Mouse (Mus musculus): ENCODE data around the gene Itga1. TPM values are rescaled to one million over a fixed set of nuclear protein-coding genes. Genes with fewer than 3 reads are reported as not detected.

Itga1 gene
- polyA plus RNA-seq, 1 experiment = 3.5 TPM

- 77% methylated on average over 14 of the region's 14 CpGs for WGBS
- no peak overlapping the region for H3K4me3 ChIP-seq (ENCODE audit: low read depth, low read length)
Measured at GRCm38 (mm10) chr13:114992260-114993014, 109.3 kb downstream of the Itga1 start.

GRCm38 (mm10) chr13:114987668-114988067 is 114.1 kb downstream of the Itga1 start:
- H3K4me3 ChIP-seq (ENCODE audit: low read depth, low read length) = no peak overlapping the region
- WGBS = 76% methylated on average over 6 of the region's 6 CpGs
- H3K27me3 ChIP-seq (ENCODE audit: control insufficient read depth, insufficient read depth, low read length) = no peaks in the 10 kb centered on the region
- no peak overlapping the region for H3K27ac ChIP-seq (ENCODE audit: insufficient read depth, low read depth, low read length)
- H3K36me3 ChIP-seq (ENCODE audit: control insufficient read depth, insufficient read depth, low read length) = peaks cover 7% of the 10 kb centered on the region; the same call in 1 of the 2 replicates
- H3K4me1 ChIP-seq (ENCODE audit: control insufficient read depth, insufficient read depth, insufficient read length, low read length) = no peaks in the 10 kb centered on the region
- TF ChIP-seq CTCF (IDR thresholded peaks at IDR 0.05; ENCODE audit: extremely low read depth, insufficient read length, insufficient replicate concordance, low read depth, low read length) (no peak), POLR2A (IDR thresholded peaks at IDR 0.05; ENCODE audit: low read depth, low read length) (no peak)

More at GRCm38 (mm10) chr13:114992260-114993014, 109.3 kb downstream of the Itga1 start:
- Histone ChIP-seq H3K27me3 (ENCODE audit: control insufficient read depth, insufficient read depth, low read length) (no peaks in the 10 kb centered on the region), H3K4me1 (ENCODE audit: control insufficient read depth, insufficient read depth, insufficient read length, low read length) (no peaks in the 10 kb centered on the region), H3K36me3 (ENCODE audit: control insufficient read depth, insufficient read depth, low read length) (peaks cover 10% of the 10 kb centered on the region; the same call in 1 of the 2 replicates), H3K27ac (ENCODE audit: insufficient read depth, low read depth, low read length) (no peak overlapping the region)
- TF ChIP-seq POLR2A (IDR thresholded peaks at IDR 0.05; ENCODE audit: low read depth, low read length) (no peak), CTCF (IDR thresholded peaks at IDR 0.05; ENCODE audit: extremely low read depth, insufficient read length, insufficient replicate concordance, low read depth, low read length) (no peak)

GRCm38 (mm10) chr13:114987161-114987560 is 114.6 kb downstream of the Itga1 start:
- 74% methylated on average over 2 of the region's 2 CpGs for WGBS
- no peak overlapping the region for H3K27ac ChIP-seq (ENCODE audit: insufficient read depth, low read depth, low read length)
- no peaks in the 10 kb centered on the region for H3K4me1 ChIP-seq (ENCODE audit: control insufficient read depth, insufficient read depth, insufficient read length, low read length)
- TF ChIP-seq CTCF (IDR thresholded peaks at IDR 0.05; ENCODE audit: extremely low read depth, insufficient read length, insufficient replicate concordance, low read depth, low read length) (peak; percentile 21; the same call in 1 of the 2 replicates), POLR2A (IDR thresholded peaks at IDR 0.05; ENCODE audit: low read depth, low read length) (no peak)
- H3K27me3 ChIP-seq (ENCODE audit: control insufficient read depth, insufficient read depth, low read length) = no peaks in the 10 kb centered on the region
- H3K36me3 ChIP-seq (ENCODE audit: control insufficient read depth, insufficient read depth, low read length) = peaks cover 6% of the 10 kb centered on the region; the same call in 1 of the 2 replicates
- H3K4me3 ChIP-seq (ENCODE audit: low read depth, low read length) = no peak overlapping the region

- Histone ChIP-seq H3K4me3 (ENCODE audit: low read depth, low read length) (no peak overlapping the region), H3K36me3 (ENCODE audit: control insufficient read depth, insufficient read depth, low read length) (peaks cover 3% of the 10 kb centered on the region; the same call in 1 of the 2 replicates), H3K4me1 (ENCODE audit: control insufficient read depth, insufficient read depth, insufficient read length, low read length) (no peaks in the 10 kb centered on the region), H3K27me3 (ENCODE audit: control insufficient read depth, insufficient read depth, low read length) (no peaks in the 10 kb centered on the region), H3K27ac (ENCODE audit: insufficient read depth, low read depth, low read length) (no peak overlapping the region)
- no peak for TF ChIP-seq CTCF (IDR thresholded peaks at IDR 0.05; ENCODE audit: extremely low read depth, insufficient read length, insufficient replicate concordance, low read depth, low read length)
- TF ChIP-seq POLR2A (IDR thresholded peaks at IDR 0.05; ENCODE audit: low read depth, low read length) = no peak
- 36% methylated on average over 1 of the region's 1 CpGs for WGBS
Measured at GRCm38 (mm10) chr13:114984658-114985057, 117.1 kb downstream of the Itga1 start.

- Histone ChIP-seq H3K4me1 (ENCODE audit: control insufficient read depth, insufficient read depth, insufficient read length, low read length) (no peaks in the 10 kb centered on the region), H3K4me3 (ENCODE audit: low read depth, low read length) (no peak overlapping the region), H3K27me3 (ENCODE audit: control insufficient read depth, insufficient read depth, low read length) (no peaks in the 10 kb centered on the region), H3K36me3 (ENCODE audit: control insufficient read depth, insufficient read depth, low read length) (peaks cover 1% of the 10 kb centered on the region; the same call in 1 of the 2 replicates), H3K27ac (ENCODE audit: insufficient read depth, low read depth, low read length) (no peak overlapping the region)
- WGBS = 83% methylated on average over 7 of the region's 7 CpGs
- TF ChIP-seq POLR2A (IDR thresholded peaks at IDR 0.05; ENCODE audit: low read depth, low read length) (no peak), CTCF (IDR thresholded peaks at IDR 0.05; ENCODE audit: extremely low read depth, insufficient read length, insufficient replicate concordance, low read depth, low read length) (no peak)
Measured at GRCm38 (mm10) chr13:114983116-114983515, 118.6 kb downstream of the Itga1 start.

GRCm38 (mm10) chr13:114980831-114981419 is 120.8 kb downstream of the Itga1 start:
- 59% methylated on average over 10 of the region's 10 CpGs for WGBS
- H3K27me3 ChIP-seq (ENCODE audit: control insufficient read depth, insufficient read depth, low read length) = no peaks in the 10 kb centered on the region
- no peak overlapping the region for H3K27ac ChIP-seq (ENCODE audit: insufficient read depth, low read depth, low read length)
- TF ChIP-seq CTCF (IDR thresholded peaks at IDR 0.05; ENCODE audit: extremely low read depth, insufficient read length, insufficient replicate concordance, low read depth, low read length) = no peak
- no peak for TF ChIP-seq POLR2A (IDR thresholded peaks at IDR 0.05; ENCODE audit: low read depth, low read length)
- peaks cover 1% of the 10 kb centered on the region; the same call in 1 of the 2 replicates for H3K36me3 ChIP-seq (ENCODE audit: control insufficient read depth, insufficient read depth, low read length)
- H3K4me1 ChIP-seq (ENCODE audit: control insufficient read depth, insufficient read depth, insufficient read length, low read length) = no peaks in the 10 kb centered on the region
- no peak overlapping the region for H3K4me3 ChIP-seq (ENCODE audit: low read depth, low read length)

GRCm38 (mm10) chr13:114974484-114975042 is 127.2 kb downstream of the Itga1 start:
- no peak for TF ChIP-seq POLR2A (IDR thresholded peaks at IDR 0.05; ENCODE audit: low read depth, low read length)
- TF ChIP-seq CTCF (IDR thresholded peaks at IDR 0.05; ENCODE audit: extremely low read depth, insufficient read length, insufficient replicate concordance, low read depth, low read length) = no peak
- no peak overlapping the region for H3K27ac ChIP-seq (ENCODE audit: insufficient read depth, low read depth, low read length)
- H3K4me1 ChIP-seq (ENCODE audit: control insufficient read depth, insufficient read depth, insufficient read length, low read length) = no peaks in the 10 kb centered on the region
- H3K36me3 ChIP-seq (ENCODE audit: control insufficient read depth, insufficient read depth, low read length) = peaks cover 6% of the 10 kb centered on the region
- no peak overlapping the region for H3K4me3 ChIP-seq (ENCODE audit: low read depth, low read length)
- H3K27me3 ChIP-seq (ENCODE audit: control insufficient read depth, insufficient read depth, low read length) = no peaks in the 10 kb centered on the region
- WGBS = 68% methylated on average over 6 of the region's 6 CpGs
